Comparison of ENCODE assay signal across 7 mouse cellular contexts in the genomic region with DNA sequence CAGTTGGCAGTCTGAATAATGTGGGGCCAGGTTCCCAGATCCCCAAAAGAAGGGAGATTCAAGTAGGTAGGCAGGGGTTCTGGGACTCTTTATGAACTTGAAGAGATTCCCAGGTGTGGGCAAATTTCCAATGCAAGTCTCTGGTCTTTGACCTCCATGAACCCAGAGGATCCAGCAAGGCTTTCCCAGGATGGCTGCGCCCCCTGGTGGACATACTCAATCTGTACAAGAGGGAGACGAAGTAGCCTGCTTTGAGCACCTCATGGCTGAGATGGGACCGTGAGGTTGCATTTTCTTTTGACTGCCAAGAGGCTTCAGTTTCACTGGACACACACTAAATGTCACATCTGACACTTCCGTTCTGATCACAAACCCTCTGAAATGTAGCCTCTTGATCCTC. TPM values are rescaled to one million over a fixed set of nuclear protein-coding genes. Genes with fewer than 3 reads are reported as not detected.
A peak's percentile ranks its signal among the peaks of the same experiment; 100 is the strongest.
DNase-seq lines count a peak whose midpoint lies in the region; ATAC-seq and TF ChIP-seq lines count a peak whose summit lies in the region.

No protein-coding gene starts in this region.

- H3K27me3 ChIP-seq in G1E (ENCODE audit: insufficient read depth, low read length), result no peaks in the 10 kb centered on the region
- no peaks in the 10 kb centered on the region for H3K27me3 ChIP-seq in heart, embryonic 16.5 days (ENCODE audit: control insufficient read depth, insufficient read depth, low read length)

- H3K9ac ChIP-seq in heart, embryonic 16.5 days (ENCODE audit: low read length), result no peak overlapping the region

- H3K4me2 ChIP-seq in heart, embryonic 16.5 days (ENCODE audit: low read depth, low read length), result no peak overlapping the region

- peak overlapping the region; percentile 44; the same call in 1 of the 2 replicates for H3K27ac ChIP-seq in heart, embryonic 16.5 days (ENCODE audit: low read length)

- no peak overlapping the region for H3K4me3 ChIP-seq in G1E (ENCODE audit: low read depth, low read length)
- no peak overlapping the region for H3K4me3 ChIP-seq in heart, embryonic 16.5 days (ENCODE audit: low read length)

- peaks cover 10% of the 10 kb centered on the region for H3K9me3 ChIP-seq in G1E (replicated peaks)
- H3K9me3 ChIP-seq in heart, embryonic 16.5 days (replicated peaks; ENCODE audit: control insufficient read depth, low read length), result no peaks in the 10 kb centered on the region

- H3K4me1 ChIP-seq in G1E (ENCODE audit: insufficient read depth, low read depth, low read length), result peaks cover 34% of the 10 kb centered on the region
- peaks cover 30% of the 10 kb centered on the region for H3K4me1 ChIP-seq in heart, embryonic 16.5 days (ENCODE audit: control insufficient read depth, insufficient read depth, low read length)

- DNase-seq in G1E (ENCODE audit: low spot score), result peak; percentile 78
- peak; percentile 85 for DNase-seq in adrenal gland, adult 2 months
- peak; percentile 91 for DNase-seq in embryo, embryonic 11 days
- peak; percentile 65 to 80 for DNase-seq in layer of hippocampus, postnatal 25 days (ENCODE audit: extremely low spot score in 1 of 2, low spot score in 1 of 2)
- peak; percentile 91 for DNase-seq in lung, postnatal 14 days
- peak; percentile 86 to 92 for DNase-seq in spleen, postnatal 10 days (ENCODE audit: low spot score in 2 of 2)

- whole genome bisulfite sequencing in heart, embryonic 16.5 days, result 7% methylated on average over 4 of the region's 4 CpGs

- peaks cover 96% of the 10 kb centered on the region for H3K36me3 ChIP-seq in G1E (replicated peaks)
- peaks cover 14% of the 10 kb centered on the region for H3K36me3 ChIP-seq in heart, embryonic 16.5 days (ENCODE audit: control insufficient read depth, insufficient read depth)

- peak; percentile 72 for ATAC-seq in G1E (ENCODE audit: extremely low read depth, insufficient number of reproducible peaks, low FRiP score, poor library complexity, severe bottlenecking)
- ATAC-seq in heart, embryonic 16.5 days (replicated peaks; ENCODE audit: extremely low read depth, insufficient read depth, low FRiP score), result 0 out of 2 replicates have a peak, but pooled peaks have one; percentile 34

- peak; percentile 61 for TF ChIP-seq CTCF in G1E (IDR thresholded peaks at IDR 0.05; ENCODE audit: low read depth, low read length)

RNA-seq across cellular contexts. Expression of a gene that starts 9.1 kb away (rescaled TPM):
- total RNA-seq in G1E (2014; fragmentation: Nextera tagmentation) (5.5 and 7.7 TPM in 2 replicates), G1E (2017) (3.3 and 4.5 TPM in 2 replicates)
- 20.5 and 26.3 TPM in 2 replicates for polyA plus RNA-seq in G1E (2012)
- total RNA-seq in adrenal gland, adult 2 months (2021), result 10 to 100 TPM in 1 of 2 experiments, 1 to 10 TPM in 1; 7.3 to 12.5 TPM
- polyA plus RNA-seq in adrenal gland, adult 2 months (2012; rRNA removed), result 16.5 and 20.4 TPM in 2 replicates
- 17.4 and 19.8 TPM in 2 replicates for polyA plus RNA-seq in heart, embryonic 16.5 days (2015; fragmentation: Nextera tagmentation; extraction: Ambion mirVana)
- 1 to 10 TPM; 2.0 to 2.3 TPM for total RNA-seq in layer of hippocampus, postnatal 25 days (2021)

RNA-seq across cellular contexts. Expression of a gene that starts 14.6 kb away (rescaled TPM):
- total RNA-seq in G1E (2014; fragmentation: Nextera tagmentation), result 3.2 and 6.4 TPM in 2 replicates
- total RNA-seq in G1E (2017), result 0.76 and 0.87 TPM in 2 replicates
- 1.9 and 2.9 TPM in 2 replicates for polyA plus RNA-seq in G1E (2012)
- total RNA-seq in adrenal gland, adult 2 months (2021), result 1 to 10 TPM; 1.1 to 1.3 TPM
- 1.8 and 2.0 TPM in 2 replicates for polyA plus RNA-seq in adrenal gland, adult 2 months (2012; rRNA removed)
- polyA plus RNA-seq in heart, embryonic 16.5 days (2015; fragmentation: Nextera tagmentation; extraction: Ambion mirVana), result 0.71 and 1.4 TPM in 2 replicates
- under 1 TPM in 1 of 2 experiments, not detected in 1; 0.87 TPM for total RNA-seq in layer of hippocampus, postnatal 25 days (2021)

RNA-seq across cellular contexts. Expression of a gene that starts 32.7 kb away (rescaled TPM):
- total RNA-seq in G1E (2014; fragmentation: Nextera tagmentation) (0.53 and 3.7 TPM in 2 replicates), G1E (2017) (0.93 and 1.2 TPM in 2 replicates)
- polyA plus RNA-seq in G1E (2012), result 0.51 and 0.72 TPM in 2 replicates
- 10 to 100 TPM in 1 of 2 experiments, 1 to 10 TPM in 1; 5.8 to 12.4 TPM for total RNA-seq in adrenal gland, adult 2 months (2021)
- polyA plus RNA-seq in adrenal gland, adult 2 months (2012; rRNA removed), result 13.0 and 18.2 TPM in 2 replicates
- 28.9 and 33.7 TPM in 2 replicates for polyA plus RNA-seq in heart, embryonic 16.5 days (2015; fragmentation: Nextera tagmentation; extraction: Ambion mirVana)
- total RNA-seq in layer of hippocampus, postnatal 25 days (2021), result 10 to 100 TPM; 31.2 to 32.7 TPM

RNA-seq across cellular contexts. Expression of a gene that starts 51.6 kb away (rescaled TPM):
- total RNA-seq in G1E (2014; fragmentation: Nextera tagmentation), result 92.6 and 95.8 TPM in 2 replicates
- total RNA-seq in G1E (2017), result 65.5 and 66.1 TPM in 2 replicates
- polyA plus RNA-seq in G1E (2012), result 18.5 and 33.8 TPM in 2 replicates
- 10 to 100 TPM; 54.5 to 68.0 TPM for total RNA-seq in adrenal gland, adult 2 months (2021)
- 52.0 and 66.6 TPM in 2 replicates for polyA plus RNA-seq in adrenal gland, adult 2 months (2012; rRNA removed)
- 123 and 134 TPM in 2 replicates for polyA plus RNA-seq in heart, embryonic 16.5 days (2015; fragmentation: Nextera tagmentation; extraction: Ambion mirVana)
- 10 to 100 TPM; 65.6 to 67.4 TPM for total RNA-seq in layer of hippocampus, postnatal 25 days (2021)
